Mouse (Mus musculus) erythroblast, embryonic 14.5 days (primary cell): ENCODE results near the gene Rbfox1. TPM values are rescaled to one million over a fixed set of nuclear protein-coding genes. Genes with fewer than 3 reads are reported as not detected.

Source experiments
- H3K27me3 ChIP-seq: 2 replicates; pipeline ENCODE4 v1.6.1; 2012; ENCODE audit warnings: inconsistent platforms; ENCODE audit not compliant: control insufficient read depth
- H3K36me3 ChIP-seq: 2 replicates; pipeline ENCODE4 v1.6.1; 2012; ENCODE audit warnings: mild to moderate bottlenecking, inconsistent platforms; ENCODE audit not compliant: control insufficient read depth
- H3K4me1 ChIP-seq: 2 replicates; pipeline ENCODE4 v1.6.1; 2012; ENCODE audit warnings: inconsistent platforms; ENCODE audit not compliant: control insufficient read depth
- H3K4me3 ChIP-seq: replicated peaks from 2 replicates; pipeline ENCODE3; 2012; ENCODE audit warnings: moderate library complexity, mild to moderate bottlenecking, inconsistent platforms
- H3K9me3 ChIP-seq: 2 replicates; pipeline ENCODE4 v1.6.1; 2012; ENCODE audit warnings: low read length, inconsistent platforms, mixed read lengths; ENCODE audit not compliant: control insufficient read depth
- GATA1 ChIP-seq: IDR thresholded peaks from 2 replicates; pipeline ENCODE4 v1.6.1; 2012; ENCODE audit warnings: low read length, inconsistent platforms, mixed read lengths
- TAL1 ChIP-seq: IDR thresholded peaks from 3 replicates; pipeline ENCODE4 v1.6.1; 2012; ENCODE audit warnings: low read length, inconsistent platforms, mixed read lengths
- polyA plus RNA-seq: library from polyadenylated mRNA; stranded (reverse); fragments of >175 nt; gene quantifications from 2 replicates; pipeline ENCODE4 v1.2.3, GENCODE M21; 2012

The Rbfox1 gene
- polyA plus RNA-seq, 1 experiment: not detected

DNA sequence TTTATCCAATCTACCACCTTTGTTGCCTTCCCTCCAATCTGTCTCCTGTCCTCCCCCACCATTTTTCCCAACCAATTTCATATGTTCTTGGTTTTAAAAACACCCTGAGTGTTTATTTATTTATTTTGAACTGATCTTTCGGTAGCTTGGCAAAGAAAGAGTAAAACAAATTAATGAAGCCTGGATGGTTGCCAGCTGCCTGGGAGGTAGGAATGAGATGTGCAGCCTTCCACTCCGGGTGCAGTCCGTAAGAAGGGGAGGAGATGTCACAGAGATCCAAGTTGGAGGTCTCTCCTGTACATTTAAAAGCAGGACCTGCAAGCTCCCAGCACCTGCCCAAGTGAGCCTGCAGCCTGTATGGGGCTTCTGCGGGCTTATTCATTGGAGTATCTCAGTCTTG is 899.9 kb downstream of the Rbfox1 start:
- TF ChIP-seq TAL1 (no peak), GATA1 (no peak)
- Histone ChIP-seq H3K4me3 (no peak overlapping the region), H3K9me3 (no peaks in the 10 kb centered on the region), H3K36me3 (no peaks in the 10 kb centered on the region), H3K27me3 (no peaks in the 10 kb centered on the region), H3K4me1 (no peaks in the 10 kb centered on the region)

DNA sequence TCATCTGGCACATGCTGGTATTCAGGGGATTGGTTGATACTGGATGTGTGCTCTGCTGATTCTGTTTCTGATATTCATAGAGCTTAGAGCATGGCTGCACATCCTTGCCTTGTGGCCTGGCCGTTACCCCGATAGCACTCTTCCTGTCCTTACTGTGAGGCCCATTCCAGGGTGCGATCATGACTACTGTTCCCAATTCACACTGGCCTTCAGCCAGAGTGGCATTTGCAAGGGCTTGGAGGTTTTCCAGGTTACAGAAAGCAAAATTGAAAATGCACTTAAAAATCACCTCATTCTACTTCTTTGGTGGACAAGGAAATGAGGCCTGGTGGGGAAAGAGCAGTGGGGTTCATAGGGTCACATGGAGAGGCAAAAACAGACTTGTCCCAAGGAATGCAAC is 906.1 kb downstream of the Rbfox1 start:
- no peak for TF ChIP-seq TAL1
- TF ChIP-seq GATA1: no peak
- Histone ChIP-seq H3K4me1 (no peaks in the 10 kb centered on the region), H3K9me3 (no peaks in the 10 kb centered on the region), H3K27me3 (no peaks in the 10 kb centered on the region), H3K36me3 (no peaks in the 10 kb centered on the region), H3K4me3 (no peak overlapping the region)

DNA sequence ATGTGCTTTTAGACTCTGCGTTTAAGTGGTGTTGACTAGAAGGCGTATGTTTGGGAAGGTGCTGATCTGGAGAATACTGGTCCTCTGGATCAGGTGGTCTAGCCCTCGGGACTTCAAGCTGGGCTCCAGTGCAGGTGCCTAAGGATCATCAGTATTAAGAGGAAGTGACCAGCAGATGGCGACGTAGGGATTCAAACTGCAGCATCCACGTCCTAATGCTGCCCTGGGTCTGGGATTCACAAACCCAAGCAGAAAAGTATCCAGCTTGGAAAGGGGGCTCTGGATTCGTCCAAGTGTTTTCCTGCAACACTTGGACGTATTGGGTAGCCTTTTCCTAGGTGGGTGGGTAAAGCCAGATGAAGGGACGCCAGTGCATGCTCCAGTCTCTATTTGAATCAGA is 906.5 kb downstream of the Rbfox1 start:
- TF ChIP-seq GATA1 (no peak), TAL1 (no peak)
- Histone ChIP-seq H3K36me3 (no peaks in the 10 kb centered on the region), H3K4me1 (no peaks in the 10 kb centered on the region), H3K27me3 (no peaks in the 10 kb centered on the region), H3K9me3 (no peaks in the 10 kb centered on the region), H3K4me3 (no peak overlapping the region)

DNA sequence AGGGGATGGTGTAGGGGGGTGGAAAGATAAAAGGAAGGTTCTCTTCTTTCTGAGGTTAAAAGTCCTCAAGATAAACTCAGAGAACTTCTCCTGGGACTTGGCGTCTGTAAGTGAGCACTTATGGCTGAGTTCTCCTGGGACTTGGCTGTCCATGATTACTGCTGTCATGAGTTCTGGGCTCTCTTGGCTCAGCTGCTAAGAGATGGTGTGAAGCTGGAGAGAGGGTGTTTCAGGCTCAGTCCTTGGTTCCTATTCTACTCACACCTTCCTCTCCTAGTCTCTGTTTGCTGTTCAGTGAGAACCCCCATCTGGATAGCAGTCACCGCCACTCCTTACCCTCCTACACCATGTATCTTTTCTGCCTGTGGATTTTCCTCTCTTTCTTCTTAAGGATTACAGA is 921.1 kb downstream of the Rbfox1 start:
- no peaks in the 10 kb centered on the region for H3K27me3 ChIP-seq
- H3K4me1 ChIP-seq: no peaks in the 10 kb centered on the region
- TF ChIP-seq TAL1: no peak
- no peak for TF ChIP-seq GATA1
- no peaks in the 10 kb centered on the region for H3K9me3 ChIP-seq
- no peaks in the 10 kb centered on the region for H3K36me3 ChIP-seq
- H3K4me3 ChIP-seq: no peak overlapping the region

DNA sequence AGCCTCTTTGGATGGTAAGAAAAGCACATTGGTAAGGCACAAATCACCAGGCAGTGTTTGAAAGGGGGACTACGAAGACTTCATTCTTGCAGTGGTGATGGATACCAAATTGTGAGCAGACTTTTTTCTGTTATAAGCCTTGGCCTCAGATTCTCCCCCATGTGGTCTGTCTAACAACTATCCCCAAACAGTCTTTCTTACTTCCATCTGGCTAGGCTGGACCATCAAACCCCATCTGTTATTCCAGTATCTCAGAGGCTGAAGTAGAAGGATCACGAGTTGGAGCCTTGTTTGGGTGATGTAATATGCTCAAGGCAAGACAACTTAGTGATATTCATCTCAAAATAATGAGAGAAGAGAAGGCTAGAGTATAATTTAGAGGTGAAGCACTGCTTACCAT is 922.7 kb downstream of the Rbfox1 start:
- no peak for TF ChIP-seq GATA1
- no peak for TF ChIP-seq TAL1
- no peaks in the 10 kb centered on the region for H3K27me3 ChIP-seq
- no peaks in the 10 kb centered on the region for H3K36me3 ChIP-seq
- no peaks in the 10 kb centered on the region for H3K4me1 ChIP-seq
- H3K9me3 ChIP-seq: no peaks in the 10 kb centered on the region
- no peak overlapping the region for H3K4me3 ChIP-seq

DNA sequence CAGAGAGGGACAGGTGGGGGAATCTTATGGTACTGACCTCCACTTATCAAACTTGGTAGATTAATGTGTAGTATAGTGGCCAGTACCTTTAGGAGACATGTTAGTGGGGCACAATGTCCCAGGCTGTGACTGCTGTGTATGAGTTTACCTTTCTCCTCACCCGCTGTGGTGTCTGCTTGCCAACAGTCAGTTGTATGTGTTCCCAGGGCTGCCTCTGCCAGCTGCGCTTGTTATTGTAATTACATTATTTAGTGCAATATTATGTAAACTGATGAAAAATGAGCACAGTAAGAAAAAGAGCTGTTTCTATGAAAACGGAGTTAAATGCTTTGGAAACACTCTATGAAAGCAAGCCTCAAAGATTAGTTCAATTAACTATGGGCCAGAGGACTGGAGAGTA is 928.7 kb downstream of the Rbfox1 start:
- H3K27me3 ChIP-seq: no peaks in the 10 kb centered on the region
- TF ChIP-seq TAL1 (no peak), GATA1 (no peak)
- no peak overlapping the region for H3K4me3 ChIP-seq
- H3K9me3 ChIP-seq: no peaks in the 10 kb centered on the region
- H3K4me1 ChIP-seq: no peaks in the 10 kb centered on the region
- no peaks in the 10 kb centered on the region for H3K36me3 ChIP-seq

DNA sequence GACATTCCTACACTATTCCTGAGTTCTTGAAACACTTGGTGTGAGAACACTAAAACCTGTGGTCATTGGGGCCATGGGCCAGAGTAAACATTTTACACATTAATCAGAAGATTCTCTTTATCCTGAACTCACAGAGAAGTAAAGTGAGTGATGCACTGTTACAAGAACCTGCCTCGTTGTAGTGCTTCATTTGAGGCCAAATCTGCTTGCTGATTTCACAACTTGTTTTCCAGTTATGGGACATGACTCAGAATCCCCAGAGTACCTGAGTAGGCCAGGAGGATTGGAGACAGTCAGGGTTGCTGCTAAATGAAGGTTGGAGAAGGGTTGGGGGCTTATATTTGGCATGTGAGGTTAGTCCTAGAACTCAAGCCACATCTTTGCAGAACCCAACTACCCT is 936.6 kb downstream of the Rbfox1 start:
- Histone ChIP-seq H3K4me3 (no peak overlapping the region), H3K36me3 (no peaks in the 10 kb centered on the region), H3K27me3 (no peaks in the 10 kb centered on the region), H3K9me3 (no peaks in the 10 kb centered on the region), H3K4me1 (no peaks in the 10 kb centered on the region)
- TF ChIP-seq TAL1 (no peak), GATA1 (no peak)

DNA sequence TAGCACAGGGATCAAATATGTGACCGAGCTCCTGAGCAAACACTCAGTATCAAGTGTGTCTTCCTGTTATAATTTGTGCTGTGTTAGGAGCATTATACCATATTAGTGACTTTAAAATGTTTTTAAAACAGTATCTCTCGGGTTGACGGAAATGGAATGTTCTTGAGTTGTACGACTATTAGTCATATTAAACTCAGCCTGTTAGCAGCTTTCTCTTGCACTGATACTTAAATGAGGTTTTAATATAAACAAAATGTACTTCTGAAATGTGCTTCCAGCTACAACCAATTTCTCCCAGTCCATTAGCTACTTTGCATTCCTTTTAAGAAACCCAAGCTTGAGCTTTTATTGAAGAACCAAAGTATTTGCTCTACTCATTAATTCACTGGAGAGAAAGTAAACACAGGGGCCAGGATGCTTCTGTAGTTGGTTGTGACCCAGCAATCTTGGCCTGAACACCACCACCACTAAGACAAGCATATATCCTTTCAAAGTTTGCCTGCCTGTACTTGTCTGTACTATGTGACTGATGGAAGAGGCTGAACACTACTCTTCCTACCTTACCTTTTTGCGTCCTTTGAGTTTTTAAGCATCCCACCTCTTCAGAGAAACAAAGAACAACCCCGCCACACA is 944.9 kb downstream of the Rbfox1 start:
- no peaks in the 10 kb centered on the region for H3K36me3 ChIP-seq
- H3K27me3 ChIP-seq: no peaks in the 10 kb centered on the region
- no peak overlapping the region for H3K4me3 ChIP-seq
- TF ChIP-seq GATA1 (no peak), TAL1 (no peak)
- no peaks in the 10 kb centered on the region for H3K4me1 ChIP-seq
- H3K9me3 ChIP-seq: no peaks in the 10 kb centered on the region

DNA sequence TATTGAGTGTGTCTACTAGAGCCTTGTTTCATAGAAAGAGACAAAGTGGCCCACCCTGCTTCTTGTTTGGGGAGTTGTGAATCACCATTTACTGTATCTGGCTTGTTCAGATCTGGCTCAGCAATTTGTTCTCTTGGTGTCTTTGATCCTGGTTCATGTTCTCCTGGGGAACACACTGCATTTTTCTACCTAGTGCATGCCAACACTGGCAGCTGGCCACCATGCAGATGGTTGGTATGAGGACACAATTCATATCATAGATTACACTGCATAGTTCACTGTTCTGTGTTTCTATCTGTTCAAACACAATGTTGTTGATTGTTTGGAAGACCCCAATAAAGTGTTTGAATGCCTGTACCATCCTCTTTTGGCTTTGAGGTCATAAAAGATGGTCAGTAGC is 948.3 kb downstream of the Rbfox1 start:
- H3K9me3 ChIP-seq: no peaks in the 10 kb centered on the region
- H3K4me3 ChIP-seq: no peak overlapping the region
- TF ChIP-seq TAL1 (no peak), GATA1 (no peak)
- H3K4me1 ChIP-seq: no peaks in the 10 kb centered on the region
- no peaks in the 10 kb centered on the region for H3K27me3 ChIP-seq
- no peaks in the 10 kb centered on the region for H3K36me3 ChIP-seq

DNA sequence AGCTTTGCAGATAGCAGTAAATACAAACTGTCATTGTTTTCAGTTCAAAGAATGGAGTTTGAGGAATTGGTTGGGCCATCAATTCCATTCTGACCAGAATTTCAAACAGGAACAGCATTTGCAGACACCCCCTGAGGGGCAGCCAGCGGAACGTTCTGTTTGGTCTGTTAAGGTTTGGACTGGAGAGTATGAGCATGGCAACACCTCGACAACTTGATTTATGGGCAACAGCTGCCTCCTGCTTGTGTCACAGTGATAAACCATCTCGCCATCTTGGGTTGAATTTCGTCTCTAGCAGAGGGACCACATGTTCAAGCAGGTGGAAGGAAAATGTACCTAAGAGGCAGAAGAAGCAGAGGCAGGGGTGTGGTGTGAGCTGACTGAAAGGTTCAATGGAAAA is 949.9 kb downstream of the Rbfox1 start:
- TF ChIP-seq GATA1: no peak
- no peak for TF ChIP-seq TAL1
- H3K9me3 ChIP-seq: no peaks in the 10 kb centered on the region
- no peaks in the 10 kb centered on the region for H3K4me1 ChIP-seq
- H3K27me3 ChIP-seq: no peaks in the 10 kb centered on the region
- H3K4me3 ChIP-seq: no peak overlapping the region
- H3K36me3 ChIP-seq: no peaks in the 10 kb centered on the region
